Mouse (Mus musculus) testis, adult 2 months (tissue): ENCODE data around the gene Lrrc36.

ENCODE experiments used
- CTCF ChIP-seq: fragments of 200-500 bp; IDR thresholded peaks from 2 replicates; pipeline ENCODE4 v1.5.1; 2012; ENCODE audit warnings: low read depth, mild to moderate bottlenecking, inconsistent platforms, low read length, moderate library complexity; ENCODE audit not compliant: control insufficient read depth, insufficient read depth, insufficient replicate concordance
- POLR2A ChIP-seq: fragments of 200-500 bp; IDR thresholded peaks from 2 replicates; pipeline ENCODE4 v1.6.1; 2012; ENCODE audit warnings: low read depth, mild to moderate bottlenecking, inconsistent platforms, low read length, moderate library complexity; ENCODE audit not compliant: control insufficient read depth

- TF ChIP-seq CTCF (no peak), POLR2A (no peak)
Observed at GRCm38 (mm10) chr8:105436218-105436617, 22.8 kb downstream of the Lrrc36 start.
